Mouse (Mus musculus): Measurements from ENCODE around the gene Flt3l.
A peak's percentile ranks its signal among the peaks of the same experiment; 100 is the strongest.
"Not testable (repeated sequence)": the region's sequence is repeated elsewhere in the genome, so short reads cannot be mapped to it uniquely, and the experiment has no call there.

The Flt3l gene

GRCm38 (mm10) chr7:45100046-45100445 is 36.2 kb downstream of the Flt3l start:
- no peak for DNase-seq (ENCODE audit: low read depth in 2 of 2, low spot score in 2 of 2)

GRCm38 (mm10) chr7:45098541-45099240 is 37.5 kb downstream of the Flt3l start:
- no peak for DNase-seq (ENCODE audit: low read depth in 2 of 2, low spot score in 2 of 2)

GRCm38 (mm10) chr7:45097479-45097878 is 38.8 kb downstream of the Flt3l start:
- no peak for DNase-seq (ENCODE audit: low read depth in 2 of 2, low spot score in 2 of 2)

GRCm38 (mm10) chr7:45095965-45096364 is 40.3 kb downstream of the Flt3l start:
- not testable (repeated sequence) for DNase-seq (ENCODE audit: low read depth in 2 of 2, low spot score in 2 of 2)

GRCm38 (mm10) chr7:45095367-45095766 is 40.9 kb downstream of the Flt3l start:
- DNase-seq (ENCODE audit: low read depth in 2 of 2, low spot score in 2 of 2): no peak

GRCm38 (mm10) chr7:45094121-45094520 is 42.1 kb downstream of the Flt3l start:
- DNase-seq (ENCODE audit: low read depth in 2 of 2, low spot score in 2 of 2): no peak

- DNase-seq (ENCODE audit: low read depth in 2 of 2, low spot score in 2 of 2): no peak
Measured at GRCm38 (mm10) chr7:45093516-45093905, 42.7 kb downstream of the Flt3l start.

GRCm38 (mm10) chr7:45092828-45093515 is 43.3 kb downstream of the Flt3l start:
- no peak for DNase-seq (ENCODE audit: low read depth in 2 of 2, low spot score in 2 of 2)

GRCm38 (mm10) chr7:45092048-45092447 is 44.2 kb downstream of the Flt3l start, which contains the start of gene Rcn3:
Gene Rcn3 (minus strand): TSS chr7:45092221.
- DNase-seq (ENCODE audit: low read depth in 2 of 2, low spot score in 2 of 2): no peak

GRCm38 (mm10) chr7:45091001-45091990 is 44.9 kb downstream of the Flt3l start:
- no peak for DNase-seq (ENCODE audit: low read depth in 2 of 2, low spot score in 2 of 2)

GRCm38 (mm10) chr7:45090251-45090977 is 45.8 kb downstream of the Flt3l start:
- no peak for DNase-seq (ENCODE audit: low read depth in 2 of 2, low spot score in 2 of 2)

GRCm38 (mm10) chr7:45088597-45088996 is 47.6 kb downstream of the Flt3l start:
- no peak for DNase-seq (ENCODE audit: low read depth in 2 of 2, low spot score in 2 of 2)

GRCm38 (mm10) chr7:45086084-45086483 is 50.1 kb downstream of the Flt3l start:
- DNase-seq (ENCODE audit: low read depth in 2 of 2, low spot score in 2 of 2): no peak

- DNase-seq (ENCODE audit: low read depth in 2 of 2, low spot score in 2 of 2): no peak
Measured at GRCm38 (mm10) chr7:45083300-45083890, 52.8 kb downstream of the Flt3l start.

GRCm38 (mm10) chr7:45082401-45083299 is 53.6 kb downstream of the Flt3l start:
- DNase-seq (ENCODE audit: low read depth in 2 of 2, low spot score in 2 of 2): peak; percentile 40 to 57

- DNase-seq (ENCODE audit: low read depth in 2 of 2, low spot score in 2 of 2): no peak
Measured at GRCm38 (mm10) chr7:45081016-45081415, 55.2 kb downstream of the Flt3l start.

GRCm38 (mm10) chr7:45079856-45080255 is 56.4 kb downstream of the Flt3l start:
- peak; percentile 91 to 97 for DNase-seq (ENCODE audit: low read depth in 2 of 2, low spot score in 2 of 2)

Data from CD8-positive naive resting alpha-beta T cell, adult 2 months (primary cell).